Mouse (Mus musculus) limb, embryonic 15.5 days (tissue): ENCODE results near the gene Ino80d. TPM values are rescaled to one million over a fixed set of nuclear protein-coding genes. Genes with fewer than 3 reads are reported as not detected.

Experiments used
- ATAC-seq: fragments of 200-750 bp; cut with Nextera tagmentation; 2 replicates; pipeline ENCODE4 v1.8.0; 2017; ENCODE audit warnings: low read depth, moderate TSS enrichment; ENCODE audit not compliant: insufficient number of reproducible peaks, low FRiP score, low TSS enrichment
- H3K27ac ChIP-seq: fragments of 300-500 bp; sonication (generic); 2 replicates; pipeline ENCODE4 v1.5.1; 2015; ENCODE audit warnings: moderate library complexity, mild to moderate bottlenecking, inconsistent platforms
- H3K27me3 ChIP-seq: fragments of 300-500 bp; sonication (generic); 2 replicates; pipeline ENCODE4 v1.6.1; 2015; ENCODE audit warnings: inconsistent platforms
- H3K36me3 ChIP-seq: fragments of 300-500 bp; sonication (generic); 2 replicates; pipeline ENCODE4 v1.6.1; 2015; ENCODE audit warnings: inconsistent platforms
- H3K4me1 ChIP-seq: fragments of 300-500 bp; sonication (generic); 2 replicates; pipeline ENCODE4 v1.6.1; 2015; ENCODE audit warnings: inconsistent platforms
- H3K4me2 ChIP-seq: fragments of 300-500 bp; sonication (generic); 2 replicates; pipeline ENCODE4 v1.6.1; 2015; ENCODE audit warnings: mild to moderate bottlenecking, inconsistent platforms
- H3K4me3 ChIP-seq: fragments of 300-500 bp; sonication (generic); 2 replicates; pipeline ENCODE4 v1.5.1; 2015; ENCODE audit warnings: mild to moderate bottlenecking, inconsistent platforms
- H3K9ac ChIP-seq: fragments of 300-500 bp; sonication (generic); 2 replicates; pipeline ENCODE4 v1.6.1; 2015; ENCODE audit warnings: inconsistent platforms
- H3K9me3 ChIP-seq: fragments of 300-500 bp; sonication (generic); 2 replicates; pipeline ENCODE4 v1.6.1; 2016; ENCODE audit warnings: inconsistent platforms
- WGBS: fragments of 180-500 bp; shearing (Covaris S2); methylation state at CpG from one replicate; pipeline ENCODE4 v1.1.7; 2015; 5-methylcytosine and 5-hydroxymethylcytosine counted together
- polyA plus RNA-seq: library from polyadenylated mRNA; unstranded; fragments of >200 nt; fragmentation: Nextera tagmentation; extraction: Ambion mirVana; gene quantifications from 2 replicates; pipeline ENCODE4 v1.2.1, GENCODE M21; 2015

Gene Ino80d
- polyA plus RNA-seq, 1 experiment from 2014 or later: 11.3 TPM

DNA sequence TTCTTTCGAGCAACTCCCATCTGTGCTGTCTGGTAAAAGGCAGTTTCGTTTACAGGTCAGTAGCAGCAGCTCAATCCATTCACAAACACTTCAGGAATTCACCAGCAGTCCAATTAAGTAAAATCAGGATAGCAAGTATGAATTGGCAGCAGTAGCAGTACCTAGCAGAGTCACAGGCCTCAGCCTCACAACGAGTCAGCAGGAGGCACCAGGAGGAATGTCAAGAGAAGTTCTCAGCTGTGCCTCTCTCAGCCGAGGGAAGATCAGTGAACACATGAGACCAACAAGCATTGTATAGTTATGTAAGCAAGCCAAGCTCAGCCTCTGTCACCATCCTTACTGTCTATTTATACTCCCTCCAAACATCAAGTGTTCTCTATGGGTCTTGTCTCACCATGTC lies 15.6 kb downstream of the Ino80d start:
- 83% methylated on average over 4 of the region's 4 CpGs for whole genome bisulfite sequencing
- H3K4me3 ChIP-seq: no peak overlapping the region
- ATAC-seq: no peak
- H3K27ac ChIP-seq: no peak overlapping the region
- no peak overlapping the region for H3K4me2 ChIP-seq
- H3K9me3 ChIP-seq: no peaks in the 10 kb centered on the region
- peaks cover 72% of the 10 kb centered on the region for H3K36me3 ChIP-seq
- H3K9ac ChIP-seq: no peak overlapping the region
- H3K4me1 ChIP-seq: no peaks in the 10 kb centered on the region
- H3K27me3 ChIP-seq: no peaks in the 10 kb centered on the region

DNA sequence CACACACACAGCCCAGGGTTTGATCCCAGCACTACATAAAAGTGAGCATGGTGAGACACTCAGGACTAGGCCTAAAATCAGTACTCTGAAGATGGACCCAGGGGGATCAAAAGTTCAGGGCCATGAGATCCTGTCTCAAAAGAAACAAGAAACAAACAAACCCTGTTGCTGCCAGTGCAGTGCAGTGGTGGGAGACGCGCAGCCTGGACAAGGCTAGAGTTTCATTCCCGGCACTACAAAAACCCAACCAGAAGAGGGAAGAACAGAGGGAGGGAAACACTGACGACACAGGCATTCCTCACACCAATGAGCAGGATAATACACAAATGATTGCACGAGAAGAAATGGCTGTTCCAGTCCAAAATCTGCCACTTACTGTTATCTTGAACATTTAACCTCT lies 18.4 kb downstream of the Ino80d start:
- H3K9me3 ChIP-seq: no peaks in the 10 kb centered on the region
- no peak overlapping the region for H3K4me2 ChIP-seq
- WGBS: 88% methylated on average over 5 of the region's 5 CpGs
- no peak overlapping the region for H3K27ac ChIP-seq
- no peak overlapping the region for H3K9ac ChIP-seq
- no peaks in the 10 kb centered on the region for H3K27me3 ChIP-seq
- no peak for ATAC-seq
- H3K36me3 ChIP-seq: peaks cover 77% of the 10 kb centered on the region
- no peaks in the 10 kb centered on the region for H3K4me1 ChIP-seq
- H3K4me3 ChIP-seq: no peak overlapping the region

GRCm38 (mm10) chr1:63089795-63090194 lies 24.7 kb downstream of the Ino80d start:
- Histone ChIP-seq H3K36me3 (peaks cover 76% of the 10 kb centered on the region), H3K4me1 (no peaks in the 10 kb centered on the region), H3K27ac (no peak overlapping the region), H3K9ac (no peak overlapping the region), H3K27me3 (no peaks in the 10 kb centered on the region), H3K4me2 (no peak overlapping the region), H3K9me3 (no peaks in the 10 kb centered on the region), H3K4me3 (no peak overlapping the region)
- ATAC-seq: no peak
- WGBS: 82% methylated on average over 5 of the region's 5 CpGs

DNA sequence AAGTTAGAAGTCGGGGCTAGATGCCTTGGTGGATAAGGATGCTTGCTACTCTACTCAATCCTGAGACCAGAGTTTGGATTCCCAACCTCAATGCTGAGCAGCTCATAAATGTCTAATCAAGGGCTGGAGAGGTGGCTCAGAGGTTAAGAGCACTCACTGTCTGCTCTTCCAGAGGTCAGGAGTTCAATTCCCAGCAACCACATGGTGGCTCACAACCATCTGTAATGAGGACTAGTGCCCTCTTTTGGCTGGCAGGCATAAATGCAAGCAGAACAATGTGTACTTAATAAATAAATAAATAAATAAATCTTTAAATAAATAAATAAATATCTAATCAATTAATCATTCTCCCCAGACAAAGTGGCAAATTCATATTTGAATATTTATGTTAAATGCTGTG lies 25.9 kb downstream of the Ino80d start:
- WGBS: 86% methylated on average over 1 of the region's 1 CpGs
- no peak for ATAC-seq
- peaks cover 75% of the 10 kb centered on the region for H3K36me3 ChIP-seq
- no peaks in the 10 kb centered on the region for H3K9me3 ChIP-seq
- H3K4me2 ChIP-seq: no peak overlapping the region
- no peaks in the 10 kb centered on the region for H3K4me1 ChIP-seq
- H3K27ac ChIP-seq: no peak overlapping the region
- H3K9ac ChIP-seq: no peak overlapping the region
- no peak overlapping the region for H3K4me3 ChIP-seq
- no peaks in the 10 kb centered on the region for H3K27me3 ChIP-seq

DNA sequence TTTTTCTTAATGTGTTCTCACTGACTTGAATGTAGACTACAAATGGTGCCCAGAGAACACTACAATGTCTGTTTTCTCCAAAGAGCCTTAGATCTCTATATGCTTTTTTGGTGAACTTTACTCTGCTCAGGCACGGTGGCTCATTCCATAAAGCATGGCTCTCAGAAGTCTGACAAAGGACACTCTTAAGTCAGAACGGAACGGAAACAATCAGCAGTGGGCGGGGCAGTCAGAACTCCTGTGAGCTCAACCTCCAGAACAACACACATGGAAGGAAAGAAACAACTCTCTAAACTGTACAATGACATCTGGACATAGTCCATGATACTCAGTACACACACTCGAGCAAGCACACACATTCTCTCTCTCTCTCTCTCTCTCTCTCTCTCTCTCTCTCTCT lies 34.2 kb downstream of the Ino80d start:
- no peak overlapping the region for H3K27ac ChIP-seq
- no peaks in the 10 kb centered on the region for H3K27me3 ChIP-seq
- no peak overlapping the region for H3K9ac ChIP-seq
- H3K4me2 ChIP-seq: no peak overlapping the region
- WGBS: 77% methylated on average over 5 of the region's 5 CpGs
- peaks cover 66% of the 10 kb centered on the region for H3K36me3 ChIP-seq
- no peak overlapping the region for H3K4me3 ChIP-seq
- no peaks in the 10 kb centered on the region for H3K4me1 ChIP-seq
- H3K9me3 ChIP-seq: no peaks in the 10 kb centered on the region
- ATAC-seq: no peak

- WGBS: 97% methylated on average over 2 of the region's 2 CpGs
- ATAC-seq: no peak
Measured at GRCm38 (mm10) chr1:63076383-63076782, 38.1 kb downstream of the Ino80d start.

GRCm38 (mm10) chr1:63071379-63071778 lies 43.1 kb downstream of the Ino80d start:
- H3K36me3 ChIP-seq: peaks cover 87% of the 10 kb centered on the region
- ATAC-seq: no peak

More at GRCm38 (mm10) chr1:63076383-63076782, 38.1 kb downstream of the Ino80d start:
- Histone ChIP-seq H3K36me3 (peaks cover 79% of the 10 kb centered on the region), H3K4me1 (no peaks in the 10 kb centered on the region), H3K4me2 (no peak overlapping the region), H3K9me3 (no peaks in the 10 kb centered on the region), H3K9ac (no peak overlapping the region), H3K4me3 (no peak overlapping the region), H3K27me3 (no peaks in the 10 kb centered on the region), H3K27ac (no peak overlapping the region)

GRCm38 (mm10) chr1:63058361-63058760 lies 56.1 kb downstream of the Ino80d start:
- no peak for ATAC-seq
- Histone ChIP-seq H3K4me2 (no peak overlapping the region), H3K9ac (no peak overlapping the region), H3K27ac (no peak overlapping the region), H3K4me3 (no peak overlapping the region), H3K27me3 (no peaks in the 10 kb centered on the region), H3K36me3 (peaks cover 60% of the 10 kb centered on the region), H3K9me3 (no peaks in the 10 kb centered on the region), H3K4me1 (no peaks in the 10 kb centered on the region)
- WGBS: 86% methylated on average over 12 of the region's 12 CpGs

More at GRCm38 (mm10) chr1:63071379-63071778, 43.1 kb downstream of the Ino80d start:
- H3K4me3 ChIP-seq: no peak overlapping the region
- H3K27me3 ChIP-seq: no peaks in the 10 kb centered on the region
- H3K9ac ChIP-seq: no peak overlapping the region
- 89% methylated on average over 1 of the region's 1 CpGs for WGBS
- no peak overlapping the region for H3K4me2 ChIP-seq
- H3K4me1 ChIP-seq: no peaks in the 10 kb centered on the region
- no peaks in the 10 kb centered on the region for H3K9me3 ChIP-seq
- H3K27ac ChIP-seq: no peak overlapping the region

DNA sequence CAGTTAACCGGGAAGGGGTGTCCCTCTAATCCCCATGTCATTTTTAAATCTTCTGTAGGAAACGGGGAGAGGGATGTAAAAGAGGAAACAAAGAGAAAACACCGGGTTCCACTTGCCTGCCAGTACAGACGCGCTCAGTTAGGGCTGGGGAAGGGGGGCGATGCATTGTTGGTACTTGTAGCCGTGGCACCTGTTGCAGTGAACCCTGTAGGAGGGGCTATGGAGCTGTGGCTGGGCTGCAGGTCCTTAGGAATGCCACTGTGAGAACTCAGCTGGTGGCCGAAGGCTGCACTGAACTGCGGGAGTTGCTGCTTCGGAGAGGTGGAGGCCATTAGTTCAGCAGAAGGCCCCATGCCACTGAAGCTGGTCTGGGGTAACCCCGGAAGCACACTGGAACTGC lies 56.6 kb downstream of the Ino80d start:
- Histone ChIP-seq H3K4me2 (no peak overlapping the region), H3K27ac (no peak overlapping the region), H3K27me3 (no peaks in the 10 kb centered on the region), H3K4me3 (no peak overlapping the region), H3K36me3 (peaks cover 55% of the 10 kb centered on the region), H3K9me3 (no peaks in the 10 kb centered on the region), H3K9ac (no peak overlapping the region), H3K4me1 (no peaks in the 10 kb centered on the region)
- ATAC-seq: no peak
- WGBS: 82% methylated on average over 11 of the region's 11 CpGs

GRCm38 (mm10) chr1:63057318-63057717 lies 57.1 kb downstream of the Ino80d start:
- 91% methylated on average over 3 of the region's 3 CpGs for WGBS
- no peak overlapping the region for H3K27ac ChIP-seq

DNA sequence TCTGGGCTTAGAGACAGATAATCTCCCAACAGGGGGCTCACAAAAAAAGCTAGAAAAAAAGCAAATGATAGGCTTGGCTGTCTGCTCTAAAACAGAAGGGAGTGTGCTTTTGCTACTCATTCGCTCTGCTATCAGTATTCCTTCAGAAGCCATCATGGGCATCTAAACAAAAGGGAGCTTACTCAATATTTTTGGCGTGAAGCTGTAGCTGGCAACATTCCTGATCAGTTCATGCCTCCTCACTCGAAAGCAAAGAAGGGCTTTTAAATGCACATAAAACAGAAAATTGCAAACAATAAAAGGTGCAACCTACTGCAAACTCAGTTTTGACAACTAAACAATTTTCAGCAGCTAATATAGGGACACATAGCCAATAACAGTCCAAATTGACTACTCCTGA lies 59.1 kb downstream of the Ino80d start:
- ATAC-seq: no peak
- no peaks in the 10 kb centered on the region for H3K27me3 ChIP-seq
- H3K4me1 ChIP-seq: no peaks in the 10 kb centered on the region
- 75% methylated on average over 3 of the region's 3 CpGs for whole genome bisulfite sequencing
- peaks cover 47% of the 10 kb centered on the region for H3K36me3 ChIP-seq
- H3K4me2 ChIP-seq: no peak overlapping the region
- H3K9ac ChIP-seq: no peak overlapping the region
- H3K9me3 ChIP-seq: no peaks in the 10 kb centered on the region
- H3K4me3 ChIP-seq: no peak overlapping the region
- no peak overlapping the region for H3K27ac ChIP-seq

More at GRCm38 (mm10) chr1:63057318-63057717, 57.1 kb downstream of the Ino80d start:
- H3K9me3 ChIP-seq: no peaks in the 10 kb centered on the region
- no peak overlapping the region for H3K4me3 ChIP-seq
- H3K9ac ChIP-seq: no peak overlapping the region
- ATAC-seq: no peak
- H3K27me3 ChIP-seq: no peaks in the 10 kb centered on the region
- H3K4me1 ChIP-seq: no peaks in the 10 kb centered on the region
- peaks cover 52% of the 10 kb centered on the region for H3K36me3 ChIP-seq
- H3K4me2 ChIP-seq: no peak overlapping the region

DNA sequence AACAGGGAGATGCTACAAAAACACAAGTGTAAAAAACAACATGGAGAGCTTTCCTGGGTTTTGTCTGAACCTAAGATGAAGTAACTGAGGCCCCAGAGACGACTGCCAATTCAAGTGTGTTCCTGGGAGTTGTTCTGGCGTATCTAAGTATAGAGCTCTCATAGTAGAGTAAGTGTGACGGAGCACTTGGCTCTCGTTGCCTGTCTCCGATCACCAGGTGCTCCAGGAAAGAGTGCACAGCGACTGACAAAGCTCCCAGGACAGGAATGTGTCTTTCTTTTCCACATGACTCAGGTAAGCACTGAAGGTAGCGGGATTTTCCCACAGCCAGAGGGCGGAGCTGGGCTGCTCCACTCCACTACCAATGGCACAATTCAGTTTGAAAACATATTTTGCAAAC lies 63.6 kb downstream of the Ino80d start:
- Histone ChIP-seq H3K9me3 (no peaks in the 10 kb centered on the region), H3K9ac (no peak overlapping the region), H3K4me3 (no peak overlapping the region), H3K27me3 (no peaks in the 10 kb centered on the region), H3K4me2 (no peak overlapping the region), H3K4me1 (no peaks in the 10 kb centered on the region), H3K27ac (no peak overlapping the region), H3K36me3 (peaks cover 30% of the 10 kb centered on the region)
- no peak for ATAC-seq
- WGBS: 78% methylated on average over 8 of the region's 8 CpGs

- Histone ChIP-seq H3K27ac (no peak overlapping the region), H3K9ac (no peak overlapping the region), H3K4me1 (no peaks in the 10 kb centered on the region), H3K4me2 (no peak overlapping the region), H3K9me3 (no peaks in the 10 kb centered on the region), H3K36me3 (peaks cover 23% of the 10 kb centered on the region), H3K4me3 (no peak overlapping the region), H3K27me3 (no peaks in the 10 kb centered on the region)
- WGBS: 94% methylated on average over 3 of the region's 3 CpGs
- ATAC-seq: no peak
Measured at GRCm38 (mm10) chr1:63049977-63050376, 64.5 kb downstream of the Ino80d start.
